Mouse (Mus musculus): Measurements from ENCODE around the gene Htatip2.

- TF ChIP-seq GATA1 (IDR thresholded peaks at IDR 0.05; ENCODE audit: borderline replicate concordance, low read length) (no peak), FLI1 (IDR thresholded peaks at IDR 0.05; ENCODE audit: low read length) (no peak)
Measured at GRCm38 (mm10) chr7:49785141-49785540, 26.2 kb downstream of the Htatip2 start.

Data from megakaryocyte, embryonic 14.5 days (primary cell).